20 mouse cellular contexts compared by ENCODE assay signal in genomic region chr2:163493976-163494375, GRCm38 (mm10). TPM values are rescaled to one million over a fixed set of nuclear protein-coding genes. Genes with fewer than 3 reads are reported as not detected.
A peak's percentile ranks its signal among the peaks of the same experiment; 100 is the strongest.
DNase-seq lines count a peak whose midpoint lies in the region; ATAC-seq lines count a peak whose summit lies in the region.
"Had no signal": no experiment of that assay in that cellular context is flagged by ENCODE, and none has a peak within 500 bp of the region (broad histone marks: within the 10 kb centered on the region; RNA-seq: fewer than 3 reads in every experiment).

No protein-coding gene starts in this region.

- no peak overlapping the region for H3K4me3 ChIP-seq in forebrain, embryonic 13.5 days
- H3K4me3 ChIP-seq: embryonic facial prominence, embryonic 12.5 days; gastrocnemius, adult 2 months; liver, embryonic 15.5 days; midbrain, embryonic 15.5 days had no signal

- WGBS in forebrain, embryonic 13.5 days, result 56% methylated on average over 5 of the region's 5 CpGs

- H3K4me1 ChIP-seq in forebrain, embryonic 13.5 days, result no peaks in the 10 kb centered on the region
- H3K4me1 ChIP-seq: liver, embryonic 15.5 days; midbrain, embryonic 15.5 days had no signal

- 0 out of 2 replicates have a peak, but pooled peaks cover 3% of the 10 kb centered on the region for H3K27me3 ChIP-seq in forebrain, embryonic 13.5 days
- H3K27me3 ChIP-seq: liver, embryonic 15.5 days; midbrain, embryonic 15.5 days had no signal

- no peaks in the 10 kb centered on the region for H3K9me3 ChIP-seq in forebrain, embryonic 13.5 days (replicated peaks)
- H3K9me3 ChIP-seq: embryonic facial prominence, embryonic 12.5 days; liver, embryonic 15.5 days; midbrain, embryonic 15.5 days had no signal

- ATAC-seq in forebrain, embryonic 13.5 days, result no peak
- ATAC-seq: forebrain, embryonic 14.5 days; inflammation-experienced regulatory T-cells, adult 6 months; midbrain, embryonic 15.5 days had no signal

- H3K4me2 ChIP-seq in forebrain, embryonic 13.5 days, result no peak overlapping the region
- H3K4me2 ChIP-seq: embryonic facial prominence, embryonic 12.5 days; liver, embryonic 15.5 days; midbrain, embryonic 15.5 days had no signal

- H3K36me3 ChIP-seq in forebrain, embryonic 13.5 days (ENCODE audit: poor library complexity, severe bottlenecking), result no peaks in the 10 kb centered on the region
- H3K36me3 ChIP-seq: embryonic facial prominence, embryonic 12.5 days; liver, embryonic 15.5 days; midbrain, embryonic 15.5 days had no signal

- peak; percentile 58 to 74 for DNase-seq in cerebellum, postnatal 14 days
- DNase-seq in cerebellum, adult 11 months, result no peak
- DNase-seq in 3134 (ENCODE audit: extremely low read depth, insufficient read length, low spot score) (peak; percentile 64), adipocyte (ENCODE audit: low spot score) (peak; percentile 74)
- peak; percentile 71 for DNase-seq in lung, postnatal 25 days (ENCODE audit: low spot score)
- DNase-seq in embryo, embryonic 10.5 days (ENCODE audit: low spot score), result no peak
- no peak for DNase-seq in spleen, postnatal 4 days (ENCODE audit: low spot score in 2 of 2)
- DNase-seq: cerebellum, adult 9-10 months; gastrocnemius, adult 2 months; heart, postnatal 36 days; kidney, postnatal 10 days; right cerebral cortex, postnatal 4 days; thymus, adult 18-20 months had no signal

- no peak overlapping the region for H3K9ac ChIP-seq in forebrain, embryonic 13.5 days
- H3K9ac ChIP-seq: embryonic facial prominence, embryonic 12.5 days; liver, embryonic 15.5 days; midbrain, embryonic 15.5 days had no signal

- H3K27ac ChIP-seq in forebrain, embryonic 13.5 days, result no peak overlapping the region
- H3K27ac ChIP-seq: embryonic facial prominence, embryonic 12.5 days; gastrocnemius, adult 2 months; liver, embryonic 15.5 days; midbrain, embryonic 15.5 days had no signal

RNA-seq across cellular contexts. Expression of gene R3hdml, which starts 1.9 kb away (rescaled TPM):
- 0.16 TPM in 1 of 2 replicates, not detected in the other for polyA plus RNA-seq in forebrain, embryonic 13.5 days (2015; fragmentation: Nextera tagmentation; extraction: Ambion mirVana)
- polyA plus RNA-seq: embryonic facial prominence, embryonic 12.5 days; forebrain, embryonic 14.5 days; inflammation-experienced regulatory T-cells, adult 6 months; limb, embryonic 11.5 days; liver, embryonic 15.5 days; midbrain, embryonic 15.5 days had no signal

RNA-seq across cellular contexts. Expression of gene Hnf4a, which starts 12.6 kb away (rescaled TPM):
- polyA plus RNA-seq in forebrain, embryonic 13.5 days (2015; fragmentation: Nextera tagmentation; extraction: Ambion mirVana), result not detected in 2 replicates
- polyA plus RNA-seq: embryonic facial prominence, embryonic 12.5 days; forebrain, embryonic 14.5 days; inflammation-experienced regulatory T-cells, adult 6 months; limb, embryonic 11.5 days; midbrain, embryonic 15.5 days had no signal

RNA-seq across cellular contexts. Expression of gene Fitm2, which starts 21.5 kb away (rescaled TPM):
- 10.2 and 11.0 TPM in 2 replicates for polyA plus RNA-seq in forebrain, embryonic 13.5 days (2015; fragmentation: Nextera tagmentation; extraction: Ambion mirVana)

RNA-seq across cellular contexts. Expression of gene Gdap1l1, which starts 55.7 kb away (rescaled TPM):
- 79.5 and 82.0 TPM in 2 replicates for polyA plus RNA-seq in forebrain, embryonic 13.5 days (2015; fragmentation: Nextera tagmentation; extraction: Ambion mirVana)

Comparison
In these comparisons a context has a peak if more than half of its experiments do, and no peak if none do; other contexts are left out.
1. DNase-seq: peak in cerebellum, postnatal 14 days (2 of 2), 3134 (single experiment), adipocyte (single experiment) and lung, postnatal 25 days (single experiment); none in cerebellum, adult 11 months (single experiment), embryo, embryonic 10.5 days (single experiment) and spleen, postnatal 4 days (0 of 2).